Mouse (Mus musculus): ENCODE results near the gene Nxpe4. TPM values are rescaled to one million over a fixed set of nuclear protein-coding genes. Genes with fewer than 3 reads are reported as not detected.

Gene Nxpe4
- total and polyA plus RNA-seq, 3 experiments = 2.0 to 9.6 (median 4.8) TPM

DNA sequence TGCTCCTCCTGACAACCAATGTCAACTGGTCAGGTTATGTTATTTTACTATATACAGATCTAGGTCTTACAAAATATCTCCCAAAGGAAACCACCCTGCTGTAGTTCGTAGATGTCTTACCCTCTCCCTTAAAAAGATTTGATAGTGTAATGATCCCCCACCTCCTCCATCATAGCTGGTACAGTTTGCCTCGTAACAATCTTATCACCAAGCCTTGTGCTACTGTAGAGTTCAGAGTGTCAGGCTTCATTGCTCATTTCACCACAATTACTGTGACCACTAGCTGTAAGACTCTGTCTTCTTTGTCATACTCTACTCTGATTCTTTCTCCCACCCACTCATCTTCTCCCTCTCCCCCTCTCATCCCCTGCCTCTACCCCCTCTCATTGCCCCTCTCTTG, 259.2 kb downstream of the Nxpe4 start:
- H3K79me2 ChIP-seq (replicated peaks; ENCODE audit: control insufficient read depth, extremely low read depth, insufficient read depth, poor library complexity, severe bottlenecking) = peaks cover 14% of the 10 kb centered on the region
- H3K27me3 ChIP-seq (replicated peaks) = no peaks in the 10 kb centered on the region
- H3K4me1 ChIP-seq (ENCODE audit: control insufficient read depth in 1 of 2, insufficient read depth in 2 of 2) = peaks cover 8 to 46% of the 10 kb centered on the region in 2 experiments
- dilution Hi-C loops (cut with MboI; ENCODE audit: extremely low pct_ligation_motif_present, extremely low pct_unique_long_range_greater_than_20kb, low sequenced_read_pairs) (no loop called here), in situ Hi-C loops (cut with MboI; ENCODE audit: low pct_ligation_motif_present, low pct_unique_long_range_greater_than_20kb, low sequenced_read_pairs) (no loop called here)
- peak overlapping the region; percentile 63 to 77 (median 69) for H3K4me3 ChIP-seq (replicated peaks in 1 of 3; ENCODE audit: low read depth in 2 of 3, low read length in 2 of 3, poor library complexity in 1 of 3)
- peak overlapping the region; percentile 33; the same call in 1 of the 2 replicates for H3K9ac ChIP-seq (ENCODE audit: insufficient read depth, low read depth)
- no peak for TF ChIP-seq ELF1 (IDR thresholded peaks at IDR 0.05; ENCODE audit: low read depth, low read length)
- no peak for TF ChIP-seq MAFK (IDR thresholded peaks at IDR 0.05; ENCODE audit: insufficient replicate concordance, low read length)
- TF ChIP-seq SIN3A (IDR thresholded peaks at IDR 0.05; ENCODE audit: low read length) = no peak
- TF ChIP-seq RAD21 (IDR thresholded peaks at IDR 0.05; ENCODE audit: low read depth, low read length) = no peak
- TF ChIP-seq CHD1 (IDR thresholded peaks at IDR 0.05; ENCODE audit: low read depth, low read length) = no peak; the same call in 1 of the 2 replicates
- no peak for TF ChIP-seq NELFE (IDR thresholded peaks at IDR 0.05; ENCODE audit: low read depth, low read length)
- no peak for TF ChIP-seq CTCF (conservative IDR thresholded peaks at IDR 0.05 in 1 of 2, IDR thresholded peaks at IDR 0.05 in 1 of 2; ENCODE audit: low read depth in 2 of 2, low read length in 2 of 2)
- TF ChIP-seq ZNF384 (IDR thresholded peaks at IDR 0.05; ENCODE audit: low read depth, low read length) = no peak
- no peak for TF ChIP-seq ZMIZ1 (IDR thresholded peaks at IDR 0.05; ENCODE audit: low read depth, low read length)
- TF ChIP-seq ETS1 (conservative IDR thresholded peaks at IDR 0.05; ENCODE audit: low read depth, low read length) = no peak
- peak overlapping the region; percentile 88 for H3K27ac ChIP-seq (ENCODE audit: insufficient read depth, low read depth)
- peak; percentile 51 for DNase-seq (ENCODE audit: extremely low read depth)
- no peaks in the 10 kb centered on the region for H3K9me3 ChIP-seq (replicated peaks; ENCODE audit: low read length)
- peak overlapping the region; percentile 43 for H3K4me2 ChIP-seq (ENCODE audit: insufficient read depth, low read depth, poor library complexity, severe bottlenecking)
- H3K36me3 ChIP-seq (replicated peaks in 1 of 2; ENCODE audit: control insufficient read depth in 1 of 2, insufficient read depth in 1 of 2, low read length in 1 of 2) = peaks cover 1 to 27% of the 10 kb centered on the region in 2 experiments

DNA sequence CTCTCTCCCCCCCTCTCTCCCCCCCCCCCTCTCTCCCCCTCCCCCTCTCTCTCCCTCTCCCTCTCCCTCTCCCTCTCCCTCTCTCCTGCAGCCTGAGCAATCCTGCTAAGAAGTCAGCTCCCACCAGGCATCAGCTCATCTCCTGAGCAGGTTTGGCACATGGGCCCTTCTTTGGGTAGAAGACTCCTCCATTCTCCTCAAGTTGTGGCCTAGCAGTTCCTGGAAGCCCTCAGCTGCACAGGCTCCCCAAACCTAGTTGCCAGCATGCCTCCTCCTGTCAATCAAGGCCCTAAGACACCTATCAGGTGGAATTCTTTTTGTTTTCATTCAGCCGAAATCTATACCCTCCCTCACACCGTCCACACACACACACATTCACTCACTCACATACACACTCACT, 259.7 kb downstream of the Nxpe4 start:
- peak overlapping the region; percentile 96 for H3K4me2 ChIP-seq (ENCODE audit: insufficient read depth, low read depth, poor library complexity, severe bottlenecking)
- in situ Hi-C loops (cut with MboI; ENCODE audit: low pct_ligation_motif_present, low pct_unique_long_range_greater_than_20kb, low sequenced_read_pairs) = no loop called here
- H3K4me1 ChIP-seq (ENCODE audit: control insufficient read depth in 1 of 2, insufficient read depth in 2 of 2) = peaks cover 6 to 45% of the 10 kb centered on the region in 2 experiments
- no peak for TF ChIP-seq MYC (IDR thresholded peaks at IDR 0.05; ENCODE audit: low read depth, low read length)
- TF ChIP-seq CHD1 (IDR thresholded peaks at IDR 0.05; ENCODE audit: low read depth, low read length) = 0 out of 2 replicates have a peak, but pooled peaks have one; percentile 26
- H3K79me2 ChIP-seq (replicated peaks; ENCODE audit: control insufficient read depth, extremely low read depth, insufficient read depth, poor library complexity, severe bottlenecking) = peaks cover 13% of the 10 kb centered on the region
- H3K4me3 ChIP-seq (replicated peaks in 1 of 3; ENCODE audit: low read depth in 2 of 3, low read length in 2 of 3, poor library complexity in 1 of 3) = peak overlapping the region in 2 of 3 experiments; percentile 35 to 57
- DNase-seq (ENCODE audit: extremely low read depth) = no peak
- H3K9ac ChIP-seq (ENCODE audit: insufficient read depth, low read depth) = peak overlapping the region; percentile 33; the same call in 1 of the 2 replicates
- peak overlapping the region; percentile 88 for H3K27ac ChIP-seq (ENCODE audit: insufficient read depth, low read depth)
- dilution Hi-C loops (cut with MboI; ENCODE audit: extremely low pct_ligation_motif_present, extremely low pct_unique_long_range_greater_than_20kb, low sequenced_read_pairs) = no loop called here
- H3K36me3 ChIP-seq (replicated peaks in 1 of 2; ENCODE audit: control insufficient read depth in 1 of 2, insufficient read depth in 1 of 2, low read length in 1 of 2) = peaks cover 0 to 27% of the 10 kb centered on the region in 2 experiments
- H3K9me3 ChIP-seq (replicated peaks; ENCODE audit: low read length) = no peaks in the 10 kb centered on the region
- no peaks in the 10 kb centered on the region for H3K27me3 ChIP-seq (replicated peaks)

- no peaks in the 10 kb centered on the region for H3K9me3 ChIP-seq (replicated peaks; ENCODE audit: low read length)
- peaks cover 0 to 28% of the 10 kb centered on the region in 2 experiments for H3K36me3 ChIP-seq (replicated peaks in 1 of 2; ENCODE audit: control insufficient read depth in 1 of 2, insufficient read depth in 1 of 2, low read length in 1 of 2)
- dilution Hi-C loops (cut with MboI; ENCODE audit: extremely low pct_ligation_motif_present, extremely low pct_unique_long_range_greater_than_20kb, low sequenced_read_pairs) (no loop called here), in situ Hi-C loops (cut with MboI; ENCODE audit: low pct_ligation_motif_present, low pct_unique_long_range_greater_than_20kb, low sequenced_read_pairs) (no loop called here)
- H3K4me2 ChIP-seq (ENCODE audit: insufficient read depth, low read depth, poor library complexity, severe bottlenecking) = peak overlapping the region; percentile 96
- H3K27me3 ChIP-seq (replicated peaks) = no peaks in the 10 kb centered on the region
- H3K79me2 ChIP-seq (replicated peaks; ENCODE audit: control insufficient read depth, extremely low read depth, insufficient read depth, poor library complexity, severe bottlenecking) = peaks cover 13% of the 10 kb centered on the region
- H3K9ac ChIP-seq (ENCODE audit: insufficient read depth, low read depth) = peak overlapping the region; percentile 73
- H3K27ac ChIP-seq (ENCODE audit: insufficient read depth, low read depth) = peak overlapping the region; percentile 88
- peak overlapping the region; percentile 40 to 57 (median 52) for H3K4me3 ChIP-seq (replicated peaks in 1 of 3; ENCODE audit: low read depth in 2 of 3, low read length in 2 of 3, poor library complexity in 1 of 3)
- H3K4me1 ChIP-seq (ENCODE audit: control insufficient read depth in 1 of 2, insufficient read depth in 2 of 2) = peaks cover 6 to 44% of the 10 kb centered on the region in 2 experiments
- peak; percentile 69 for DNase-seq (ENCODE audit: extremely low read depth)
- peak; percentile 47 for TF ChIP-seq BHLHE40 (IDR thresholded peaks at IDR 0.05; ENCODE audit: low read depth, low read length)
- no peak; the same call in 1 of the 2 replicates for TF ChIP-seq SMC3 (IDR thresholded peaks at IDR 0.05; ENCODE audit: low read depth, low read length)
- TF ChIP-seq CHD1 (IDR thresholded peaks at IDR 0.05; ENCODE audit: low read depth, low read length) = no peak
- TF ChIP-seq ZC3H11A (IDR thresholded peaks at IDR 0.05; ENCODE audit: low read depth, low read length) = no peak
- TF ChIP-seq NRF1 (IDR thresholded peaks at IDR 0.05; ENCODE audit: low read depth, low read length) = no peak
- TF ChIP-seq USF2 (conservative IDR thresholded peaks at IDR 0.05; ENCODE audit: low read depth, low read length) = no peak
- no peak for TF ChIP-seq MAFK (IDR thresholded peaks at IDR 0.05; ENCODE audit: insufficient replicate concordance, low read length)
- TF ChIP-seq SIN3A (IDR thresholded peaks at IDR 0.05; ENCODE audit: low read length) = peak; percentile 63; the same call in 1 of the 2 replicates
- TF ChIP-seq POLR2A (IDR thresholded peaks at IDR 0.05; ENCODE audit: low read depth, low read length) = peak; percentile 47
- peak; percentile 34; the same call in 1 of the 2 replicates for TF ChIP-seq MYC (IDR thresholded peaks at IDR 0.05; ENCODE audit: low read depth, low read length)
- TF ChIP-seq CTCF (conservative IDR thresholded peaks at IDR 0.05 in 1 of 2, IDR thresholded peaks at IDR 0.05 in 1 of 2; ENCODE audit: low read depth in 2 of 2, low read length in 2 of 2) = no peak
- TF ChIP-seq RCOR1 (conservative IDR thresholded peaks at IDR 0.05; ENCODE audit: low read depth, low read length) = 0 out of 2 replicates have a peak, but pooled peaks have one; percentile 45
- TF ChIP-seq GABPA (IDR thresholded peaks at IDR 0.05; ENCODE audit: insufficient replicate concordance, low read depth, low read length) = no peak
- no peak for TF ChIP-seq POLR2AphosphoS2 (IDR thresholded peaks at IDR 0.05; ENCODE audit: low read depth, low read length)
- TF ChIP-seq UBTF (IDR thresholded peaks at IDR 0.05; ENCODE audit: low read depth, low read length) = no peak
- TF ChIP-seq ZMIZ1 (IDR thresholded peaks at IDR 0.05; ENCODE audit: low read depth, low read length) = no peak
- peak; percentile 9; the same call in 1 of the 2 replicates for TF ChIP-seq JUND (conservative IDR thresholded peaks at IDR 0.05; ENCODE audit: low read depth, low read length)
- TF ChIP-seq TCF12 (IDR thresholded peaks at IDR 0.05; ENCODE audit: low read depth, low read length) = peak; percentile 63
- peak; percentile 59 for TF ChIP-seq ETS1 (conservative IDR thresholded peaks at IDR 0.05; ENCODE audit: low read depth, low read length)
- TF ChIP-seq ELF1 (IDR thresholded peaks at IDR 0.05; ENCODE audit: low read depth, low read length) = no peak
- no peak for TF ChIP-seq CHD2 (IDR thresholded peaks at IDR 0.05; ENCODE audit: low read length)
These were observed 260.6 kb downstream of the Nxpe4 start for GRCm38 (mm10) chr9:48422382-48422781.

All from CH12.LX (cell line).